Mouse (Mus musculus) E14TG2a.4 (cell line): Measurements from ENCODE around the gene Tgfbr3.

Experiments
- CTCF ChIP-seq: conservative IDR thresholded peaks from 2 replicates; pipeline ENCODE4 v1.5.1; 2014; ENCODE audit warnings: low read length
- NANOG ChIP-seq: IDR thresholded peaks from 2 replicates; pipeline ENCODE4 v1.6.1; 2014; ENCODE audit warnings: borderline replicate concordance, low read length, mixed read lengths
- POU5F1 ChIP-seq: IDR thresholded peaks from 2 replicates; pipeline ENCODE4 v1.6.1; 2014; ENCODE audit warnings: low read length, borderline replicate concordance

- TF ChIP-seq CTCF (no peak), NANOG (no peak), POU5F1 (no peak)
Measured at GRCm38 (mm10) chr5:107179194-107179593, 110.2 kb downstream of the Tgfbr3 start.
